Mouse (Mus musculus): ENCODE results near the gene Ppp1cc.
"Not testable (repeated sequence)": the region's sequence is repeated elsewhere in the genome, so short reads cannot be mapped to it uniquely, and the experiment has no call there.

The Ppp1cc gene

GRCm38 (mm10) chr5:122165233-122165915 is 7.3 kb downstream of the Ppp1cc start:
- no peak for DNase-seq (ENCODE audit: low read depth, low spot score)

GRCm38 (mm10) chr5:122166636-122167161 is 8.6 kb downstream of the Ppp1cc start:
- DNase-seq (ENCODE audit: low read depth, low spot score) = no peak

GRCm38 (mm10) chr5:122168344-122169069 is 10.4 kb downstream of the Ppp1cc start:
- DNase-seq (ENCODE audit: low read depth, low spot score) = no peak

- no peak for DNase-seq (ENCODE audit: low read depth, low spot score)
These were observed 13.0 kb downstream of the Ppp1cc start for GRCm38 (mm10) chr5:122171058-122171457.

GRCm38 (mm10) chr5:122175402-122175801 is 17.3 kb downstream of the Ppp1cc start:
- DNase-seq (ENCODE audit: low read depth, low spot score) = no peak

GRCm38 (mm10) chr5:122175961-122176360 is 17.9 kb downstream of the Ppp1cc start:
- DNase-seq (ENCODE audit: low read depth, low spot score) = no peak

GRCm38 (mm10) chr5:122176398-122176797 is 18.3 kb downstream of the Ppp1cc start:
- DNase-seq (ENCODE audit: low read depth, low spot score) = no peak

- no peak for DNase-seq (ENCODE audit: low read depth, low spot score)
These were observed 21.6 kb downstream of the Ppp1cc start for GRCm38 (mm10) chr5:122179665-122180064.

- no peak for DNase-seq (ENCODE audit: low read depth, low spot score)
These were observed 26.3 kb downstream of the Ppp1cc start for GRCm38 (mm10) chr5:122184283-122184806.

GRCm38 (mm10) chr5:122184858-122185257 is 26.8 kb downstream of the Ppp1cc start:
- not testable (repeated sequence) for DNase-seq (ENCODE audit: low read depth, low spot score)

- no peak for DNase-seq (ENCODE audit: low read depth, low spot score)
These were observed 31.0 kb downstream of the Ppp1cc start for GRCm38 (mm10) chr5:122189115-122189514.

GRCm38 (mm10) chr5:122190465-122190864 is 32.4 kb downstream of the Ppp1cc start:
- DNase-seq (ENCODE audit: low read depth, low spot score) = no peak

- DNase-seq (ENCODE audit: low read depth, low spot score) = no peak
These were observed 33.4 kb downstream of the Ppp1cc start for GRCm38 (mm10) chr5:122191269-122192063.

GRCm38 (mm10) chr5:122192347-122192746 is 34.3 kb downstream of the Ppp1cc start:
- no peak for DNase-seq (ENCODE audit: low read depth, low spot score)

- DNase-seq (ENCODE audit: low read depth, low spot score) = no peak
These were observed 42.8 kb downstream of the Ppp1cc start for GRCm38 (mm10) chr5:122200872-122201271.

GRCm38 (mm10) chr5:122201904-122202303 is 43.8 kb downstream of the Ppp1cc start:
- DNase-seq (ENCODE audit: low read depth, low spot score) = no peak

- no peak for DNase-seq (ENCODE audit: low read depth, low spot score)
These were observed 46.1 kb downstream of the Ppp1cc start for GRCm38 (mm10) chr5:122204180-122204579.

- DNase-seq (ENCODE audit: low read depth, low spot score) = no peak
These were observed 48.4 kb downstream of the Ppp1cc start, which contains the start of gene Hvcn1 for GRCm38 (mm10) chr5:122206475-122206874. Hvcn1 (plus strand) TSS chr5:122206804.

GRCm38 (mm10) chr5:122208909-122209308 is 50.8 kb downstream of the Ppp1cc start:
- no peak for DNase-seq (ENCODE audit: low read depth, low spot score)

GRCm38 (mm10) chr5:122209591-122210368 is 51.7 kb downstream of the Ppp1cc start:
- DNase-seq (ENCODE audit: low read depth, low spot score) = no peak

- no peak for DNase-seq (ENCODE audit: low read depth, low spot score)
These were observed 52.8 kb downstream of the Ppp1cc start for GRCm38 (mm10) chr5:122210890-122211289.
